Mouse (Mus musculus): ENCODE measurements around the gene Ehd2. TPM values are rescaled to one million over a fixed set of nuclear protein-coding genes. Genes with fewer than 3 reads are reported as not detected.
A peak's percentile ranks its signal among the peaks of the same experiment; 100 is the strongest.

The Ehd2 gene
- polyA plus RNA-seq, 1 experiment from 2014 or later: 7.6 TPM

DNA sequence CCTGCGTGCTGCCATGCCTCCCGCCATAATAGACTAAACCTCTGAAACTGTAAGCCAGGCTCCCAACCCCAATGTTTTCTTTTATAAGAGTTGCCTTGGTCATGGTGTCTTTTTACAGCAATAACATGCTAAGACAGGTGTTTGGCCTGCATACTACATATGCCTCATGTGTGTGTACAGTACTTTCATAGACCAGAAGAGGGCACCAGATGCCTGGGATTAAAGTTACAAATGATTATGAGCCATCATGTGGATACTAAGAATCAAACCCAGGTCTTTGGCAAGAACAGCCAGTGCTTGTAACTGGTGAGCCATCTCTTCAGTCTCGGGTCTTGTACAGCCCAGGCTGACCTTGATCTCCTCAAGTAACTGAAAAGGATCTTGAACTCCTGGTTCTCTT, 2.3 kb upstream of the Ehd2 start:
- H3K4me2 ChIP-seq: no peak overlapping the region
- no peaks in the 10 kb centered on the region for H3K27me3 ChIP-seq
- no peak overlapping the region for H3K27ac ChIP-seq
- no peak overlapping the region for H3K9ac ChIP-seq
- no peaks in the 10 kb centered on the region for H3K9me3 ChIP-seq
- no peak for ATAC-seq (ENCODE audit: low FRiP score)
- H3K4me3 ChIP-seq (replicated peaks): no peak overlapping the region
- H3K4me1 ChIP-seq: 0 out of 2 replicates have a peak, but pooled peaks cover 3% of the 10 kb centered on the region
- WGBS: 82% methylated on average over 3 of the region's 3 CpGs
- peaks cover 44% of the 10 kb centered on the region for H3K36me3 ChIP-seq (replicated peaks)

DNA sequence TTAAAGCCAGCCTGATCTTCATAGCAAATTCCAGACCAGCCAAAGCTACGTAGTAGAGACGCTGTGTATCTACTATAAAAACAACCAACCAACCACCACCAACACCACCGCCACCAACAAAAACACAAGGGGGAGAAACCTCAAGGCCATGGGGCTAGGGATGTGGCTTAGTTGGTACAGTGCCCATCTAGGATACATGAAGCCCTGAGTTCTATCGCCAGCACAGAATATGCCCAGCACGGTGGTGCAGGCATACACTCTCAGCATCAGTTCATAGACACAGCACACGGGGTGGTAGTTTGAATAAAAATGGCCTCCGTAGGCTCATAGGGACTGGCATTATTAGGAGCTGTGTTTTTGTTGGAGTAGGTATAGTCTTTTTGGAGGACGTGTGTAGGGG, 955 bp upstream of the Ehd2 start:
- 89% methylated on average over 8 of the region's 8 CpGs for WGBS
- H3K27ac ChIP-seq: no peak overlapping the region
- no peaks in the 10 kb centered on the region for H3K9me3 ChIP-seq

GRCm38 (mm10) chr7:15966489-15966888, 878 bp downstream of the Ehd2 start:
- ATAC-seq (ENCODE audit: low FRiP score): no peak
- no peak overlapping the region for H3K4me2 ChIP-seq
- H3K4me1 ChIP-seq: peaks cover 14% of the 10 kb centered on the region
- no peak overlapping the region for H3K9ac ChIP-seq
- WGBS: 83% methylated on average over 3 of the region's 3 CpGs
- H3K27ac ChIP-seq: no peak overlapping the region
- H3K4me3 ChIP-seq (replicated peaks): no peak overlapping the region
- H3K27me3 ChIP-seq: no peaks in the 10 kb centered on the region
- H3K36me3 ChIP-seq (replicated peaks): peaks cover 20% of the 10 kb centered on the region
- H3K9me3 ChIP-seq: no peaks in the 10 kb centered on the region

More for the DNA sequence above, 955 bp upstream of the Ehd2 start:
- Histone ChIP-seq H3K27me3 (no peaks in the 10 kb centered on the region), H3K4me2 (no peak overlapping the region), H3K4me1 (0 out of 2 replicates have a peak, but pooled peaks cover 3% of the 10 kb centered on the region), H3K36me3 (replicated peaks) (peaks cover 32% of the 10 kb centered on the region), H3K9ac (no peak overlapping the region), H3K4me3 (replicated peaks) (no peak overlapping the region)
- no peak for ATAC-seq (ENCODE audit: low FRiP score)

GRCm38 (mm10) chr7:15963798-15964652, 3.3 kb downstream of the Ehd2 start:
- H3K4me2 ChIP-seq: no peak overlapping the region
- H3K27me3 ChIP-seq: no peaks in the 10 kb centered on the region
- no peak overlapping the region for H3K27ac ChIP-seq
- H3K36me3 ChIP-seq (replicated peaks): no peaks in the 10 kb centered on the region
- ATAC-seq (ENCODE audit: low FRiP score): no peak
- H3K9ac ChIP-seq: no peak overlapping the region
- H3K4me1 ChIP-seq: peaks cover 14% of the 10 kb centered on the region
- H3K9me3 ChIP-seq: no peaks in the 10 kb centered on the region
- WGBS: 89% methylated on average over 32 of the region's 32 CpGs
- no peak overlapping the region for H3K4me3 ChIP-seq (replicated peaks)

GRCm38 (mm10) chr7:15962311-15963288, 4.8 kb downstream of the Ehd2 start:
- ATAC-seq (ENCODE audit: low FRiP score): no peak; the same call in 1 of the 2 replicates
- no peak overlapping the region; the same call in 1 of the 2 replicates for H3K27ac ChIP-seq
- no peaks in the 10 kb centered on the region for H3K27me3 ChIP-seq
- no peaks in the 10 kb centered on the region for H3K9me3 ChIP-seq
- H3K36me3 ChIP-seq (replicated peaks): no peaks in the 10 kb centered on the region
- no peak overlapping the region for H3K4me3 ChIP-seq (replicated peaks)
- 32% methylated on average over 12 of the region's 12 CpGs for WGBS
- peaks cover 14% of the 10 kb centered on the region for H3K4me1 ChIP-seq
- no peak overlapping the region for H3K4me2 ChIP-seq
- H3K9ac ChIP-seq: no peak overlapping the region; the same call in 1 of the 2 replicates

DNA sequence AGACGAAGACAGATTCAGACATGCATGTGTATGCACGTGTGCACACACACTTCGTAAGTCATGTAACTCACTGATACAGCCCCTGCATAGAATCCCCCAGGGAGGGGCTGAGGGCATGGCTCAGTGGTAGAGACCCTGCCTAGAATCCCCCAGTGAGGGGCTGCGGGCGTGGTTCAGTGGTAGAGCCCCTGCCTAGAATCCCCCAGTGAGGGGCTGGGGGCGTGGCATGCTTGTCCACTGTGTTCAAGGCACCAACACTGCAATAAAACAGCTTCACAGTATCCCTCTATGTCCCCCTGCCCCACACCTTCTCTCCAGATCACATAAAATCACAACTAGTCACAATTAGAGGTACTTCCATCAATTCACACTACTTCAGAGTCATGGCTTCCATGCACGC, 5.6 kb downstream of the Ehd2 start:
- ATAC-seq (ENCODE audit: low FRiP score): no peak
- no peak overlapping the region for H3K4me3 ChIP-seq (replicated peaks)
- no peaks in the 10 kb centered on the region for H3K36me3 ChIP-seq (replicated peaks)
- H3K4me1 ChIP-seq: peaks cover 10% of the 10 kb centered on the region
- H3K27me3 ChIP-seq: no peaks in the 10 kb centered on the region
- H3K9me3 ChIP-seq: no peaks in the 10 kb centered on the region
- H3K9ac ChIP-seq: no peak overlapping the region
- no peak overlapping the region; the same call in 1 of the 2 replicates for H3K27ac ChIP-seq
- H3K4me2 ChIP-seq: no peak overlapping the region
- 89% methylated on average over 7 of the region's 7 CpGs for WGBS

GRCm38 (mm10) chr7:15961239-15961638, 6.1 kb downstream of the Ehd2 start:
- 68% methylated on average over 4 of the region's 4 CpGs for WGBS
- no peak overlapping the region for H3K4me2 ChIP-seq
- no peak overlapping the region for H3K4me3 ChIP-seq (replicated peaks)
- H3K27ac ChIP-seq: no peak overlapping the region
- no peak for ATAC-seq (ENCODE audit: low FRiP score)
- no peak overlapping the region for H3K9ac ChIP-seq
- H3K36me3 ChIP-seq (replicated peaks): no peaks in the 10 kb centered on the region
- H3K9me3 ChIP-seq: no peaks in the 10 kb centered on the region
- H3K4me1 ChIP-seq: peaks cover 10% of the 10 kb centered on the region
- H3K27me3 ChIP-seq: no peaks in the 10 kb centered on the region

DNA sequence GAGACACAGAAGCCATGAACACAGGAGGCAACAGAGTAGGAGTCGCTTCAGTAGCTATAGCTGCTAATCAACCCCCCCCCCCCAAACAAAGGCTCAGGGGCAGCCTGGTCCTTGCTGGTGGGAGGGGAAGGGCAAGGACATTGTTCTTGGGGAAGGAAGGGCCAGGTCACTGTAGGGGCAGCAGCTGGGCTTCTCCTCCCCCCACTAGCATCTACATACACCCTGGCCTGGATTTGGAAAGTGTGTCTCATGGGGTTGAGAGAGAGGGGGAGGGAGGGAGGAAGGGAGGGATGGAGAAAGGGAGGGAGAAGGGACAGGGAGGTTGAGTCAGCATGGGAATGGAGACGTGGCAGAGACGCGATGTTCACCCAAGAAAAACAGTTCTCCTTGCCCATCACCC, 6.7 kb downstream of the Ehd2 start:
- no peak overlapping the region for H3K4me2 ChIP-seq
- no peak overlapping the region for H3K4me3 ChIP-seq (replicated peaks)
- H3K27ac ChIP-seq: no peak overlapping the region
- no peak overlapping the region for H3K9ac ChIP-seq
- H3K36me3 ChIP-seq (replicated peaks): no peaks in the 10 kb centered on the region
- H3K4me1 ChIP-seq: peaks cover 10% of the 10 kb centered on the region
- WGBS: 23% methylated on average over 4 of the region's 4 CpGs
- no peaks in the 10 kb centered on the region for H3K9me3 ChIP-seq
- 0 out of 2 replicates have a peak, but pooled peaks cover 4% of the 10 kb centered on the region for H3K27me3 ChIP-seq
- no peak for ATAC-seq (ENCODE audit: low FRiP score)

GRCm38 (mm10) chr7:15956143-15956542, 11.2 kb downstream of the Ehd2 start:
- Histone ChIP-seq H3K4me1 (peaks cover 7% of the 10 kb centered on the region), H3K27me3 (0 out of 2 replicates have a peak, but pooled peaks cover 16% of the 10 kb centered on the region), H3K4me3 (replicated peaks) (no peak overlapping the region), H3K9ac (no peak overlapping the region), H3K4me2 (no peak overlapping the region), H3K36me3 (replicated peaks) (no peaks in the 10 kb centered on the region), H3K9me3 (no peaks in the 10 kb centered on the region), H3K27ac (no peak overlapping the region)
- 80% methylated on average over 5 of the region's 5 CpGs for whole genome bisulfite sequencing
- ATAC-seq (ENCODE audit: low FRiP score): no peak

GRCm38 (mm10) chr7:15955509-15955908, 11.9 kb downstream of the Ehd2 start:
- H3K4me2 ChIP-seq: peak overlapping the region; percentile 49
- H3K36me3 ChIP-seq (replicated peaks): no peaks in the 10 kb centered on the region
- no peaks in the 10 kb centered on the region for H3K9me3 ChIP-seq
- peaks cover 7% of the 10 kb centered on the region; the same call in 1 of the 2 replicates for H3K4me1 ChIP-seq
- ATAC-seq (ENCODE audit: low FRiP score): no peak
- 32% methylated on average over 5 of the region's 7 CpGs for WGBS
- H3K27me3 ChIP-seq: 0 out of 2 replicates have a peak, but pooled peaks cover 16% of the 10 kb centered on the region
- no peak overlapping the region for H3K27ac ChIP-seq
- H3K9ac ChIP-seq: no peak overlapping the region
- peak overlapping the region; percentile 28 for H3K4me3 ChIP-seq (replicated peaks)

DNA sequence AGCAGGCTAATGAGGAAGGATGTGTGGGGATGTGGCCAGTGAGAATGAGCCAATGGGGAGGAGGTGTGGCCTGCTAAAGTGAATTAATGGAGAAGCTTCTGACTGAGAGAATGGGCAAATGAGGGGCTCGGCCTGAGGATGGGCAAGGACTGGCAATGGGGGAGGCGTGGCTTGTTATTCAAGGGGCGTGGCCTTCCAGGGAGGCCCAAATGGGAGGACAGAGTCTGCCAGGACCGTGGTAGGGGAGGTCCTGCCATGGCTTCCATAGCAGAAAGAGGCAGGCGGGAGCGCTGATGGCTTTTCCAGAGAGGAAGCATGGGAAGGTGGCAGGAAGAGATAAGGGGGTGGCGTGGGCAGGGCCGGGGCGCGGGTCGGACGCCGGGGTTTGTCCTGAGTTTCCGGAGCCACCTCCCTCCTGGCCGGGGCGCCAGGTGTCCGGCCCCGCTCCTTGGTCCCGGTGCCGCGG, 12.4 kb downstream of the Ehd2 start:
- no peaks in the 10 kb centered on the region for H3K36me3 ChIP-seq (replicated peaks)
- no peak for ATAC-seq (ENCODE audit: low FRiP score)
- H3K27me3 ChIP-seq: 0 out of 2 replicates have a peak, but pooled peaks cover 16% of the 10 kb centered on the region
- H3K4me1 ChIP-seq: peaks cover 7% of the 10 kb centered on the region; the same call in 1 of the 2 replicates
- H3K4me3 ChIP-seq (replicated peaks): peak overlapping the region; percentile 28
- no peaks in the 10 kb centered on the region for H3K9me3 ChIP-seq
- H3K27ac ChIP-seq: no peak overlapping the region
- peak overlapping the region; percentile 49 for H3K4me2 ChIP-seq
- 4% methylated on average over 21 of the region's 21 CpGs for WGBS
- no peak overlapping the region; the same call in 1 of the 2 replicates for H3K9ac ChIP-seq

GRCm38 (mm10) chr7:15954436-15954835, 12.9 kb downstream of the Ehd2 start:
- Histone ChIP-seq H3K27me3 (peaks cover 16% of the 10 kb centered on the region; the same call in 1 of the 2 replicates), H3K4me2 (no peak overlapping the region), H3K27ac (no peak overlapping the region), H3K9me3 (no peaks in the 10 kb centered on the region), H3K9ac (no peak overlapping the region), H3K36me3 (replicated peaks) (no peaks in the 10 kb centered on the region), H3K4me3 (replicated peaks) (no peak overlapping the region), H3K4me1 (peaks cover 7% of the 10 kb centered on the region; the same call in 1 of the 2 replicates)
- ATAC-seq (ENCODE audit: low FRiP score): no peak
- 90% methylated on average over 7 of the region's 7 CpGs for whole genome bisulfite sequencing

Data from forebrain, embryonic 12.5 days (tissue).